Mouse (Mus musculus) small intestine, adult 2 months (tissue): ENCODE measurements around the gene Hk2. TPM values are rescaled to one million over a fixed set of nuclear protein-coding genes. Genes with fewer than 3 reads are reported as not detected.
"Not testable (repeated sequence)": the region's sequence is repeated elsewhere in the genome, so short reads cannot be mapped to it uniquely, and the experiment has no call there.

Experiments
- H3K27ac ChIP-seq: fragments of 200-500 bp; 2 replicates; pipeline ENCODE4 v1.5.1; 2012; ENCODE audit warnings: low read depth, low read length, control low read depth, inconsistent platforms; ENCODE audit not compliant: insufficient read depth
- H3K27me3 ChIP-seq: fragments of 200-500 bp; 2 replicates; pipeline ENCODE4 v1.6.1; 2012; ENCODE audit warnings: mild to moderate bottlenecking, moderate library complexity, low read length, inconsistent platforms; ENCODE audit not compliant: control insufficient read depth, insufficient read depth
- H3K36me3 ChIP-seq: fragments of 200-500 bp; 2 replicates; pipeline ENCODE4 v1.6.1; 2012; ENCODE audit warnings: mild to moderate bottlenecking, low read length, control low read depth, inconsistent platforms; ENCODE audit not compliant: control insufficient read depth, insufficient read depth
- H3K4me1 ChIP-seq: fragments of 200-500 bp; 2 replicates; pipeline ENCODE4 v1.6.1; 2012; ENCODE audit warnings: low read length, inconsistent platforms, mixed read lengths; ENCODE audit not compliant: control insufficient read depth, insufficient read depth, insufficient read length
- H3K4me3 ChIP-seq: fragments of 200-500 bp; 2 replicates; pipeline ENCODE4 v1.5.1; 2012; ENCODE audit warnings: low read depth, mild to moderate bottlenecking, control low read depth, inconsistent platforms, low read length, moderate library complexity
- CTCF ChIP-seq: fragments of 200-500 bp; IDR thresholded peaks from 2 replicates; pipeline ENCODE4 v1.5.1; 2012; ENCODE audit warnings: low read depth, mild to moderate bottlenecking, control low read depth, inconsistent platforms, low read length, moderate library complexity, mixed read lengths; ENCODE audit not compliant: insufficient replicate concordance, insufficient read length; ENCODE audit errors: extremely low read depth
- POLR2A ChIP-seq: fragments of 200-500 bp; IDR thresholded peaks from 2 replicates; pipeline ENCODE4 v1.6.1; 2012; ENCODE audit warnings: low read depth, mild to moderate bottlenecking, control low read depth, inconsistent platforms, low read length, moderate library complexity
- WGBS: fragments of 180-500 bp; shearing (Covaris S2); methylation state at CpG from one replicate; pipeline ENCODE4 v1.1.7; 2018; 5-methylcytosine and 5-hydroxymethylcytosine counted together
- polyA plus RNA-seq: library from polyadenylated mRNA; depleted of rRNA; stranded (reverse); fragments of >200 nt; gene quantifications from 2 replicates; pipeline ENCODE4 v1.2.3, GENCODE M21; 2012; rRNA removed

The Hk2 gene
- polyA plus RNA-seq, 1 experiment = 6.1 TPM

GRCm38 (mm10) chr6:82696736-82697135, 77.5 kb downstream of the Hk2 start:
- TF ChIP-seq POLR2A = no peak
- TF ChIP-seq CTCF = no peak
- H3K27me3 ChIP-seq = no peaks in the 10 kb centered on the region
- H3K4me3 ChIP-seq = no peak overlapping the region
- no peaks in the 10 kb centered on the region for H3K4me1 ChIP-seq
- no peaks in the 10 kb centered on the region for H3K36me3 ChIP-seq
- H3K27ac ChIP-seq = no peak overlapping the region
- WGBS = 86% methylated on average over 3 of the region's 3 CpGs

GRCm38 (mm10) chr6:82694668-82695067, 79.6 kb downstream of the Hk2 start:
- no peaks in the 10 kb centered on the region for H3K4me1 ChIP-seq
- H3K27me3 ChIP-seq = no peaks in the 10 kb centered on the region
- H3K27ac ChIP-seq = no peak overlapping the region
- TF ChIP-seq CTCF = no peak
- H3K36me3 ChIP-seq = no peaks in the 10 kb centered on the region
- H3K4me3 ChIP-seq = no peak overlapping the region
- 42% methylated on average over 13 of the region's 13 CpGs for WGBS

- H3K36me3 ChIP-seq = no peaks in the 10 kb centered on the region
- no peak overlapping the region for H3K27ac ChIP-seq
- TF ChIP-seq CTCF (no peak), POLR2A (no peak)
- 52% methylated on average over 4 of the region's 4 CpGs for WGBS
- H3K4me3 ChIP-seq = no peak overlapping the region
- no peaks in the 10 kb centered on the region for H3K27me3 ChIP-seq
- no peaks in the 10 kb centered on the region for H3K4me1 ChIP-seq
Observed at GRCm38 (mm10) chr6:82689474-82689873, 84.8 kb downstream of the Hk2 start.

GRCm38 (mm10) chr6:82688586-82688985, 85.7 kb downstream of the Hk2 start:
- not testable (repeated sequence) for H3K27me3 ChIP-seq, H3K4me1 ChIP-seq, H3K27ac ChIP-seq, H3K4me3 ChIP-seq, H3K36me3 ChIP-seq
- 81% methylated on average over 5 of the region's 5 CpGs for WGBS

GRCm38 (mm10) chr6:82684136-82684535, 90.1 kb downstream of the Hk2 start:
- Histone ChIP-seq H3K4me1 (no peaks in the 10 kb centered on the region), H3K27ac (no peak overlapping the region), H3K4me3 (no peak overlapping the region), H3K36me3 (no peaks in the 10 kb centered on the region), H3K27me3 (no peaks in the 10 kb centered on the region)
- no peak for TF ChIP-seq CTCF
- no peak for TF ChIP-seq POLR2A

GRCm38 (mm10) chr6:82679286-82679685, 95.0 kb downstream of the Hk2 start:
- H3K27me3 ChIP-seq, H3K4me1 ChIP-seq, H3K36me3 ChIP-seq, H3K4me3 ChIP-seq, H3K27ac ChIP-seq: not testable (repeated sequence)
- WGBS = 70% methylated on average over 2 of the region's 2 CpGs

GRCm38 (mm10) chr6:82677629-82678028, 96.6 kb downstream of the Hk2 start:
- H3K4me1 ChIP-seq, H3K27ac ChIP-seq, H3K4me3 ChIP-seq, H3K27me3 ChIP-seq, H3K36me3 ChIP-seq: not testable (repeated sequence)
- WGBS = 76% methylated on average over 3 of the region's 3 CpGs

Other genes starting within 250 kb of the Hk2 start
- gene Pole4, start 69.1 kb downstream of the Hk2 start, polyA plus RNA-seq = 5.7 and 7.2 TPM in 2 replicates
- gene Sema4f, start 165.3 kb upstream of the Hk2 start, polyA plus RNA-seq = 0.29 and 0.34 TPM in 2 replicates
- 0.06 and 1.3 TPM in 2 replicates for gene M1ap, start 172.4 kb upstream of the Hk2 start, polyA plus RNA-seq